Mouse (Mus musculus): ENCODE results near the gene 1700007K13Rik.

The 1700007K13Rik gene

DNA sequence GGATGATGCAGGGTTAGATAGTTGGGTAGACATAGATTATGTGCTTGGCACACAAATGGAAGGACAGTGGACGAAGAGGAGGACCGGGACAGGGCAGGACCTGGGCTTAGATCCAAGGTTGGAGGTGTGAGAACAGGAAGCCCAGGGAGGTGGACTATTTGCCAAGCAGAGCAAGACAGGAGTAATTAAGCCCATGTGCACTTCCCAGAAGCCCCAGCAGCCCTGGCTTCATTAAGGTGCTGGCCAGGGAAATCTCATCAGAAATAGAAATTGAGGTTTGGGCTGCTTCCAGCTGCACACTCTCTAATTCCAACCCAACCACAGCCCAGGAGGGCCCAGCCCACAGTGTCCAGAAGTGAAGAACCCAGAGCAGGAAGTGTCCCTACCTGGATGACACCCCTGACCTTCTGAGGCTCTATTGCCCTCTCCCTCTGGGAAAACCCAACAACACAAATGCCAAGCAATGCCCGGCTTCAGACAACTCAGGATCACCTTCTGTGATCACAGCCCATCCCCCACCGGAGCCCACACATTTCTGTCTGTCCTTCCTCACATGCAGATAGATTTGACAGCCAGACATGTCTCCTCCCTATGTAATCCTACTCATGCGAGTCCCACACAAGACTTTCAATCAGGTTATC, 51.9 kb downstream of the 1700007K13Rik start:
- no peak for DNase-seq

GRCm38 (mm10) chr2:28412936-28413335, 53.2 kb downstream of the 1700007K13Rik start:
- no peak for DNase-seq

Measured in thymus, postnatal 25 days (tissue).